Mouse (Mus musculus): Measurements from ENCODE around the gene Ppp1r14a. TPM values are rescaled to one million over a fixed set of nuclear protein-coding genes. Genes with fewer than 3 reads are reported as not detected.

Gene Ppp1r14a
- polyA plus RNA-seq, 1 experiment: 22.1 TPM

GRCm38 (mm10) chr7:29294111-29294761, 5.1 kb downstream of the Ppp1r14a start:
- no peaks in the 10 kb centered on the region for H3K27me3 ChIP-seq (ENCODE audit: control insufficient read depth, insufficient read depth, low read length, poor library complexity, severe bottlenecking)
- H3K9ac ChIP-seq (ENCODE audit: low read depth, poor library complexity, severe bottlenecking): peak overlapping the region; percentile 20; the same call in 1 of the 2 replicates
- H3K27ac ChIP-seq (ENCODE audit: insufficient read depth, low read length): peak overlapping the region; percentile 75
- H3K4me3 ChIP-seq (ENCODE audit: low read depth, low read length): no peak overlapping the region
- TF ChIP-seq CTCF (IDR thresholded peaks at IDR 0.05; ENCODE audit: low read depth, low read length): no peak
- TF ChIP-seq POLR2A (IDR thresholded peaks at IDR 0.05; ENCODE audit: insufficient read depth, low read length): no peak
- no peak for TF ChIP-seq EP300 (IDR thresholded peaks at IDR 0.05; ENCODE audit: insufficient read depth, low read depth, low read length)
- H3K9me3 ChIP-seq (replicated peaks; ENCODE audit: control insufficient read depth, insufficient read depth, low read length, poor library complexity, severe bottlenecking): no peaks in the 10 kb centered on the region
- no peaks in the 10 kb centered on the region for H3K36me3 ChIP-seq (ENCODE audit: control insufficient read depth, insufficient read depth, low read length, poor library complexity, severe bottlenecking)
- H3K4me1 ChIP-seq (ENCODE audit: control insufficient read depth, insufficient read depth, low read length): peaks cover 17% of the 10 kb centered on the region

DNA sequence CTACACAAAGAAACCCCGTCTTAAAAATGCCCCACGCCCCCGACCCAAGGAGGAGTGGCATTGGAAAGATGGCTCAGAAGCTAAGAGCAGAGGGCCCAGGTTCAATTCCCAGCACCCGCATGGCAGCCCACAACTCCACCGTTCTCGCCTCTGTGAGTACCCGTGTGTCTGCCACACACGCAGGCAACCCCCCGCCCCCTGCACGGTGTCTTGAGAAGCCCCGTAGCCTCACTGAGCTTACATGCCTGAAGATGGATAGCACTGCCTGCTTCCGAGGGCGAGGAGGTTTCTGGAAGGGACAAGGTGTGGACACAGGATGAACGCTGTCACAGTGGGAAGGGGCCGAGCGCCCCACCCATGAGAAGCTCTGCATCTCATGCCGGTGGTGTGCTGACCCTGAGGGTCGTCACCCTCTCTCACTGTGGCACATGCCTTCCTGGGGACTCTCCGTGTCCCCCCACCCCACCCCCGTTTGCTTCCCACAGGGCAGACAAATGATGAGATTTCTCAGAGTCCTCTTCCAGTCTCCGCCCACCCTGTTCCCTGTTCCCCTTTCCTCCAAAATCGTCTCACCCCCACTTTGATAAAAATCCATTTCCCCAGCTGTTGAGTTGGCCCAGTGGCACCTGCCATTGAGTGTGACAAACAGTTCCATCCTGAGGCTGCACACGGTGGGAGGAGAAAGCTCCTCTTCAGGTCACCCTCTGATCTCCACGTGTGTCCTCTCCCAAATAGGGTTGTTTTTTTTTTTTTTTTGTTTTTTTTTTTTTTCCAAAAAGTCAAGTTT, 6.9 kb downstream of the Ppp1r14a start:
- peak overlapping the region; percentile 1; the same call in 1 of the 2 replicates for H3K4me3 ChIP-seq (ENCODE audit: low read depth, low read length)
- no peaks in the 10 kb centered on the region for H3K27me3 ChIP-seq (ENCODE audit: control insufficient read depth, insufficient read depth, low read length, poor library complexity, severe bottlenecking)
- H3K9me3 ChIP-seq (replicated peaks; ENCODE audit: control insufficient read depth, insufficient read depth, low read length, poor library complexity, severe bottlenecking): no peaks in the 10 kb centered on the region
- no peaks in the 10 kb centered on the region for H3K36me3 ChIP-seq (ENCODE audit: control insufficient read depth, insufficient read depth, low read length, poor library complexity, severe bottlenecking)
- TF ChIP-seq POLR2A (IDR thresholded peaks at IDR 0.05; ENCODE audit: insufficient read depth, low read length) (no peak), CTCF (IDR thresholded peaks at IDR 0.05; ENCODE audit: low read depth, low read length) (no peak), EP300 (IDR thresholded peaks at IDR 0.05; ENCODE audit: insufficient read depth, low read depth, low read length) (no peak)
- H3K9ac ChIP-seq (ENCODE audit: low read depth, poor library complexity, severe bottlenecking): peak overlapping the region; percentile 5; the same call in 1 of the 2 replicates
- peaks cover 10% of the 10 kb centered on the region for H3K4me1 ChIP-seq (ENCODE audit: control insufficient read depth, insufficient read depth, low read length)
- H3K27ac ChIP-seq (ENCODE audit: insufficient read depth, low read length): no peak overlapping the region

GRCm38 (mm10) chr7:29296998-29297397, 7.9 kb downstream of the Ppp1r14a start:
- TF ChIP-seq EP300 (IDR thresholded peaks at IDR 0.05; ENCODE audit: insufficient read depth, low read depth, low read length): no peak
- peak; percentile 86 for TF ChIP-seq CTCF (IDR thresholded peaks at IDR 0.05; ENCODE audit: low read depth, low read length)
- no peak for TF ChIP-seq POLR2A (IDR thresholded peaks at IDR 0.05; ENCODE audit: insufficient read depth, low read length)
- Histone ChIP-seq H3K9ac (ENCODE audit: low read depth, poor library complexity, severe bottlenecking) (no peak overlapping the region), H3K9me3 (replicated peaks; ENCODE audit: control insufficient read depth, insufficient read depth, low read length, poor library complexity, severe bottlenecking) (no peaks in the 10 kb centered on the region), H3K27me3 (ENCODE audit: control insufficient read depth, insufficient read depth, low read length, poor library complexity, severe bottlenecking) (no peaks in the 10 kb centered on the region), H3K27ac (ENCODE audit: insufficient read depth, low read length) (no peak overlapping the region), H3K36me3 (ENCODE audit: control insufficient read depth, insufficient read depth, low read length, poor library complexity, severe bottlenecking) (no peaks in the 10 kb centered on the region), H3K4me1 (ENCODE audit: control insufficient read depth, insufficient read depth, low read length) (peaks cover 6% of the 10 kb centered on the region), H3K4me3 (ENCODE audit: low read depth, low read length) (no peak overlapping the region)

- H3K4me1 ChIP-seq (ENCODE audit: control insufficient read depth, insufficient read depth, low read length): peaks cover 5% of the 10 kb centered on the region
- H3K27me3 ChIP-seq (ENCODE audit: control insufficient read depth, insufficient read depth, low read length, poor library complexity, severe bottlenecking): no peaks in the 10 kb centered on the region
- no peaks in the 10 kb centered on the region for H3K9me3 ChIP-seq (replicated peaks; ENCODE audit: control insufficient read depth, insufficient read depth, low read length, poor library complexity, severe bottlenecking)
- H3K9ac ChIP-seq (ENCODE audit: low read depth, poor library complexity, severe bottlenecking): no peak overlapping the region
- H3K36me3 ChIP-seq (ENCODE audit: control insufficient read depth, insufficient read depth, low read length, poor library complexity, severe bottlenecking): no peaks in the 10 kb centered on the region
- 0 out of 2 replicates have a peak overlapping the region, but pooled peaks have one; percentile 14 for H3K4me3 ChIP-seq (ENCODE audit: low read depth, low read length)
- TF ChIP-seq CTCF (IDR thresholded peaks at IDR 0.05; ENCODE audit: low read depth, low read length): peak; percentile 75
- TF ChIP-seq POLR2A (IDR thresholded peaks at IDR 0.05; ENCODE audit: insufficient read depth, low read length): no peak
- no peak overlapping the region for H3K27ac ChIP-seq (ENCODE audit: insufficient read depth, low read length)
Observed at GRCm38 (mm10) chr7:29301127-29301566, 12.0 kb downstream of the Ppp1r14a start.

DNA sequence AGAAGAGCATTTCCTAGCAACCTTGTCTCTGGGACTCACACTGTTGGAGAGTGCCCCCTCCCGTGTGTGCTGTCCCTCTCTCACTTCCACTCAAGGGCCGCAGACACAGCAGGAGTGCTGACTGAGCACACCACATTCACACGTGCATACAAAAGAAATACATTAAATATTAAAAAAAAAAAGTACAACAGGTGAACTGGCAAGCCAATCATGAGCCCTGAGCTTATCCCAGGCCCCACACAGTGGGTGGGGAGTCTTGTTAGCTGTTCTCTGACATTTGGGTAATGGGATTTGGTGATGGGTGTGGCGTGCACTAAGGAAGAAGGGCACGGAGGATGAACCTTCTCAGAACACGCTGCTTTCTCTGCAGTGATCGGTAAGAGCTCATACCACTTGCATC, 13.5 kb downstream of the Ppp1r14a start:
- peaks cover 6% of the 10 kb centered on the region for H3K4me1 ChIP-seq (ENCODE audit: control insufficient read depth, insufficient read depth, low read length)
- TF ChIP-seq POLR2A (IDR thresholded peaks at IDR 0.05; ENCODE audit: insufficient read depth, low read length): no peak
- TF ChIP-seq CTCF (IDR thresholded peaks at IDR 0.05; ENCODE audit: low read depth, low read length): no peak
- no peak for TF ChIP-seq EP300 (IDR thresholded peaks at IDR 0.05; ENCODE audit: insufficient read depth, low read depth, low read length)

More for the DNA sequence above, 13.5 kb downstream of the Ppp1r14a start:
- Histone ChIP-seq H3K9me3 (replicated peaks; ENCODE audit: control insufficient read depth, insufficient read depth, low read length, poor library complexity, severe bottlenecking) (no peaks in the 10 kb centered on the region), H3K36me3 (ENCODE audit: control insufficient read depth, insufficient read depth, low read length, poor library complexity, severe bottlenecking) (no peaks in the 10 kb centered on the region), H3K4me3 (ENCODE audit: low read depth, low read length) (no peak overlapping the region), H3K27me3 (ENCODE audit: control insufficient read depth, insufficient read depth, low read length, poor library complexity, severe bottlenecking) (no peaks in the 10 kb centered on the region), H3K27ac (ENCODE audit: insufficient read depth, low read length) (no peak overlapping the region), H3K9ac (ENCODE audit: low read depth, poor library complexity, severe bottlenecking) (no peak overlapping the region)
